Mouse (Mus musculus): ENCODE data around the gene Itga9.

Gene Itga9

GRCm38 (mm10) chr9:118871089-118871488, 264.6 kb downstream of the Itga9 start:
- in situ Hi-C loops (cut with MboI; ENCODE audit: low pct_unique_long_range_greater_than_20kb in 1 of 2, low sequenced_read_pairs in 2 of 2, unreplicated experiment in 1 of 2): no loop called here

- in situ Hi-C loops (cut with MboI; ENCODE audit: low pct_unique_long_range_greater_than_20kb in 1 of 2, low sequenced_read_pairs in 2 of 2, unreplicated experiment in 1 of 2): no loop called here
Observed at GRCm38 (mm10) chr9:118873031-118873430, 266.5 kb downstream of the Itga9 start.

GRCm38 (mm10) chr9:118873596-118873995, 267.1 kb downstream of the Itga9 start:
- in situ Hi-C loops (cut with MboI; ENCODE audit: low pct_unique_long_range_greater_than_20kb in 1 of 2, low sequenced_read_pairs in 2 of 2, unreplicated experiment in 1 of 2): no loop called here

GRCm38 (mm10) chr9:118875705-118876104, 269.2 kb downstream of the Itga9 start:
- in situ Hi-C loops (cut with MboI; ENCODE audit: low pct_unique_long_range_greater_than_20kb in 1 of 2, low sequenced_read_pairs in 2 of 2, unreplicated experiment in 1 of 2): no loop called here

- in situ Hi-C loops (cut with MboI; ENCODE audit: low pct_unique_long_range_greater_than_20kb in 1 of 2, low sequenced_read_pairs in 2 of 2, unreplicated experiment in 1 of 2): no loop called here
Observed at GRCm38 (mm10) chr9:118876902-118877301, 270.4 kb downstream of the Itga9 start.

DNA sequence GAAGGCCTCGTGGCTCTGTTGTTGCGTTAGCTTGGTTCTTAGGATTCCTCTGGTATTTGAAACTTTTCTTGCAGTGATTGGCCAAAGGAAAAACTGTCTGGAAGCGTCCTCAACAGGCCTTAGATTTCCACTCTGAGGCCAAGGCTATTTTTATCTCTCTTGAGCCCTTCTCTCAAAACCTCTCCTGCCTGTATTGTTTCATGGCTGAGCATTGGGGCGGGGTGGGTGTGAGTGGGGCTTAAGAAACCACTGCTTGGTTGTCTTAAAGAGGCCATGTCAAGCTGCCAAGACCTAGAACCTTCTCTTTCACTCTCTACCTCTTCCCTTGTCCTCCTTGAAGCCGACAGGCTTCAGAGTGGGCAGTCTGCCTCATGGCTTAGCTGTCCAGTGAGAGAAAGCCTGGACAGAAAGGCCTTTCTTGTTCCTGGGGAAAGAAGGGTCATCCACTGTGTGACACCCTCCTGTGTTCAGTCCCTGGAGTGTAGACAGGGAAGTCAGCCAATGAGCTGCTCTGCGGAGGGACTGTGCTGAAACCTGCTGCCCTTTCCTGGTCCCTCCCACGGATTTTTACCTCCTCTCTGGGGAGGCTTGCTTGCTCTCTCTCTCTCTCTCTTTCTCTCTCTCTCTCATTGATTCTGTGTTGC, 271.0 kb downstream of the Itga9 start:
- in situ Hi-C loops (cut with MboI; ENCODE audit: low pct_unique_long_range_greater_than_20kb in 1 of 2, low sequenced_read_pairs in 2 of 2, unreplicated experiment in 1 of 2): no loop called here

DNA sequence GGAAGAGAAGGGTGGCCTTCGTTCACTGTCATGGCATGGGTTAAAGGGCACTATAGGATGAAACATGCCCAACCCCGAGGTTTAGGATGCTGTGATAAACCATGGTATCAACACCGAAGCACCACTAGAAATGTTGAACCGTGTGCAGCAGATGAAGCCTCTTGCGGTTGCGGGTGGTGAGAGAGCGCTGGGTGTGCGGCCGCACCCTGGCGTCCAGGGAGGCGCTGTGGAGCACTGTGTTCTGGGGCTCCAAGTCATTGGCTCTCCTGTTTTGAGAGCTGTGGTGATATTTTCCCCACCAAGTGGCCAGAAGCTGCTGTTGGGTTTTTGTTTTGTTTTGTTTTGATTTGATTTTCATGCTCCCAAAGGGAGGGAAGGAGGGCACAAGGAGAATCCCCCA, 272.1 kb downstream of the Itga9 start:
- in situ Hi-C loops (cut with MboI; ENCODE audit: low pct_unique_long_range_greater_than_20kb in 1 of 2, low sequenced_read_pairs in 2 of 2, unreplicated experiment in 1 of 2): no loop called here

DNA sequence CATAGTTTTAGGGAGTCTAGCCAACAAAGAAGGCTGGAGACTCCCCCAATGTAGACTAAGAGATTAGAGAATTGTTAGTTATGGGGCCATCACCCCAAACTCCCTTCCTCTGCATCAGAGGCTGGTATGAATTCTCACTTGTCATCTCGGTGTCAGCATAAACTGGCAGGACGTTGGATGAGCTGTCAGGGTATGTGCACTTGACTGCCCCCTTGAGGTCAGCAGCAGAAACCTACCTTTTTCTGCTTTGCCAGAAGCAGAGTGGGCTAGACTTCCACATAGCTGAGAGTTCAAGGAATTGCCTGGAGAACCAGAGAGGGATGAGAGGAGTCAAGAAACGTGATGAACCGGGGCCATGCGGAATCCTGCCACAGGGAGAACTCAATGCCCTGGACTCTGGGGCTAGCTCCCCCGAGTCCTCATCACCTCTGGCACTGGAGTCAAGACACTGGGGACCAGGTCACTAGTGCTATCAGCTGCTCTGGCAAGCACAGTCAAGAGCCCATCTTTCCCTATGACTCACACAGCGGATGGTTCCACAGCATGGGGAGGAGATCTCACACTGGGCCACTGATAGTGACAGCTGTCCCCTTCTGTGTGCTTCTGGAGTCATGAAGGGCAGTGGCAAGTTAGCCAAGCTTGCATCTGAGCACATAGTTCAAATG, 274.9 kb downstream of the Itga9 start:
- in situ Hi-C loops (cut with MboI; ENCODE audit: low pct_unique_long_range_greater_than_20kb in 1 of 2, low sequenced_read_pairs in 2 of 2, unreplicated experiment in 1 of 2): no loop called here

GRCm38 (mm10) chr9:118881946-118882284, 275.4 kb downstream of the Itga9 start:
- in situ Hi-C loops (cut with MboI; ENCODE audit: low pct_unique_long_range_greater_than_20kb in 1 of 2, low sequenced_read_pairs in 2 of 2, unreplicated experiment in 1 of 2): no loop called here

- in situ Hi-C loops (cut with MboI; ENCODE audit: low pct_unique_long_range_greater_than_20kb in 1 of 2, low sequenced_read_pairs in 2 of 2, unreplicated experiment in 1 of 2): no loop called here
Observed at GRCm38 (mm10) chr9:118883150-118883549, 276.7 kb downstream of the Itga9 start.

GRCm38 (mm10) chr9:118885785-118886184, 279.3 kb downstream of the Itga9 start:
- in situ Hi-C loops (cut with MboI; ENCODE audit: low pct_unique_long_range_greater_than_20kb in 1 of 2, low sequenced_read_pairs in 2 of 2, unreplicated experiment in 1 of 2): no loop called here

DNA sequence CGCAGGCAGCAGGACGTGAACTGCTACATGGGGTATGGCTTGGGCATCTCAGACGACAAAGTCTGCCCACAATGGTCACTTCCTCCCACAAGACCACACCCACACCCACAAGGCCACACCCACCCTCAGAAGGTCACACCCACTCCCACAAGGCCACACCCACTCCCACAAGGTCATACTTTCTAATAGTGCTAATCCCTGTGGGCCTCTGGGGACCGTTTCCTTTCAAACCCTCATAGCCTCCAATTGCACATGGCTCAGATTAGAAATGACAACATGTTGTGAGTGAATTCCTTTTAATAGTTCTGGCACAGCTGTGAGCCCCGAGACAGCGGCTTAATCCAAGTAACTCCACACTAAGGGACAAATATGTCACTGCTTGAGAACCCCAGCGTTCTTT, 280.7 kb downstream of the Itga9 start:
- in situ Hi-C loops (cut with MboI; ENCODE audit: low pct_unique_long_range_greater_than_20kb in 1 of 2, low sequenced_read_pairs in 2 of 2, unreplicated experiment in 1 of 2): no loop called here

GRCm38 (mm10) chr9:118887734-118888133, 281.2 kb downstream of the Itga9 start:
- in situ Hi-C loops (cut with MboI; ENCODE audit: low pct_unique_long_range_greater_than_20kb in 1 of 2, low sequenced_read_pairs in 2 of 2, unreplicated experiment in 1 of 2): no loop called here

DNA sequence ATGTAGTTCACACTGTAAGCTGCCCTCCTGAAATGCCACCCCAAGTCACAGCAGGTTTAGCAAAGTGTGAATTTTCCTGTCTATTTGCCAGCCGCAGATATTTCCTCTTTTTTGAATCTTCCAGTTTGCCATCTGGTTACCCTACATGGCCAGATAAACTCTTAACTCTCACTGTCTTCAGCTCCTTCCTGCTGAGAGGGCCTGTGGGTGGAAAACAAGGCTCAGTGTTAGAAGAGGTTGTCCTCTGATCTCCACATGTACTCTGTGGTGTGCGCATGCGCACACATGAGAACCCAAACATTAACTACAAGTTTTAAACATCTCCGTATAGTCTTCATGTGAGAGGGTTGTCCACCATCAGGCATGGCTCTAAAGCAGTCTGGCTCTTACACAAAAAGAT, 283.7 kb downstream of the Itga9 start:
- in situ Hi-C loops (cut with MboI; ENCODE audit: low pct_unique_long_range_greater_than_20kb in 1 of 2, low sequenced_read_pairs in 2 of 2, unreplicated experiment in 1 of 2): no loop called here

GRCm38 (mm10) chr9:118890645-118891044, 284.2 kb downstream of the Itga9 start:
- in situ Hi-C loops (cut with MboI; ENCODE audit: low pct_unique_long_range_greater_than_20kb in 1 of 2, low sequenced_read_pairs in 2 of 2, unreplicated experiment in 1 of 2): no loop called here

- in situ Hi-C loops (cut with MboI; ENCODE audit: low pct_unique_long_range_greater_than_20kb in 1 of 2, low sequenced_read_pairs in 2 of 2, unreplicated experiment in 1 of 2): no loop called here
Observed at GRCm38 (mm10) chr9:118891068-118891467, 284.6 kb downstream of the Itga9 start.

GRCm38 (mm10) chr9:118891593-118891992, 285.1 kb downstream of the Itga9 start:
- in situ Hi-C loops (cut with MboI; ENCODE audit: low pct_unique_long_range_greater_than_20kb in 1 of 2, low sequenced_read_pairs in 2 of 2, unreplicated experiment in 1 of 2): no loop called here

DNA sequence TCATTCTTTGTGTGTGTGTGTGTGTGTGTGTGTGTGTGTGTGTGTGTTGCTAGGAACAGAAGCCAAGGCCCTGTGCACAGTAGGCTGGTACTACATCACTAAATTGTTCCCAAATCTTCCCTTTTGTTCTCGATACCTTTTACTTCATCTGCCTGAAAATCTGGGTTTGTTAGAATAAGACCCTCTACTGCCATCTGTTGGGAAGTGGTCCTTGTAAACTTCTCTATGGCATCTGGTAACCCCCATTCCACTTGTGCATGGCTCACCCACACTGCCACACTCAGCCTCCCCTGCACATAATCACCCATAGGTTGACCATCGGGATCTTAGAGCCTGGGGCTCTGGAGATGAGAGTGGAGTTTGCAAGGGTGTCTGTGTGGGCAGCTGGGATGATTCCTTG, 288.6 kb downstream of the Itga9 start:
- in situ Hi-C loops (cut with MboI; ENCODE audit: low pct_unique_long_range_greater_than_20kb in 1 of 2, low sequenced_read_pairs in 2 of 2, unreplicated experiment in 1 of 2): loop anchor here in 1 of 2 experiments (5.0 kb wide), 1 partner anchor 298 kb away; no protein-coding TSS in a partner anchor

DNA sequence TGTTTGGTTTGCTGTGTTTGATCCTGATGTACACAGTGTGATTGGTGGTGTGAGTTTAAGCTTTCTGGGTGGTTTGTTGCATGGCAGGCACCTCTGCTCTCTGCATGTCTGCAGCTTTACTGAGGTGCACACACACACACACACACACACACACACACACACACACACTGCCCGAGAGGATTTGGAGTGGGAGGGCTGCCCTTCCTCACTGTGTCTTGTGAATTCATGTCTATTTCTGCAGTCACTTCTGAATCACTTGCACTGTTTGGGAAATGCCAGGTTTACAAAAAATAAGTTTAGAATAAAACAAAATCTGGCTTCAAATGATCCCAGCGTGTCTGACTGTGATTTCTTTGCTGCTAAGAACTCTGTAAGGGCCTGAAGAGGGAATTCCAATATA, 294.2 kb downstream of the Itga9 start:
- in situ Hi-C loops (cut with MboI; ENCODE audit: low pct_unique_long_range_greater_than_20kb in 1 of 2, low sequenced_read_pairs in 2 of 2, unreplicated experiment in 1 of 2): loop anchor here in 1 of 2 experiments (10.0 kb wide), 1 partner anchor 296 kb away; the partner anchor contains the start of gene Itga9

DNA sequence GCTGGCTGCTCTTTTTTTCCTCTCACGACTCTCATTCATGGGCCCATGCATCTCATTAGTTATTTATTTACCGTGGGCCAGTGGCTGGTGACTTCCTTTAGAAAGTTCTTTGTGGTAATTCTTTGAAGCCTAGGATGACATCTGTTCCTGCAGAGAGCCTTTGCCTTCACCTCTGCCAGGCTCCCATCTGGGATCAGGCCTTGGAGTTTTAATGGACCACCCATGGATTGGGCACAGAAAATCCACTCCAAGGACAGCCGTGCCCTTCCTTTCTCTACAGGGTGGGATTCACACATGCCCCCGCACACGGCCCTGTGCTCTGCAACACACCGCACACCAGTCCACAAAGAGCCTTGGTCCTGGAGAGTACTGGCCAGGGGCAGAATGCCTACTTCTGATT, 295.4 kb downstream of the Itga9 start:
- in situ Hi-C loops (cut with MboI; ENCODE audit: low pct_unique_long_range_greater_than_20kb in 1 of 2, low sequenced_read_pairs in 2 of 2, unreplicated experiment in 1 of 2): loop anchor here in 1 of 2 experiments (10.0 kb wide), 1 partner anchor 297 kb away; the partner anchor contains the start of gene Itga9
